Mouse (Mus musculus): ENCODE measurements at regions not wholly inside any gene's neighbourhood (a gene's known extent, or its start where the extent isn't known, plus 50 kb on each side); places are given as distances from the start of the nearest gene placed in this dataset.

DNA sequence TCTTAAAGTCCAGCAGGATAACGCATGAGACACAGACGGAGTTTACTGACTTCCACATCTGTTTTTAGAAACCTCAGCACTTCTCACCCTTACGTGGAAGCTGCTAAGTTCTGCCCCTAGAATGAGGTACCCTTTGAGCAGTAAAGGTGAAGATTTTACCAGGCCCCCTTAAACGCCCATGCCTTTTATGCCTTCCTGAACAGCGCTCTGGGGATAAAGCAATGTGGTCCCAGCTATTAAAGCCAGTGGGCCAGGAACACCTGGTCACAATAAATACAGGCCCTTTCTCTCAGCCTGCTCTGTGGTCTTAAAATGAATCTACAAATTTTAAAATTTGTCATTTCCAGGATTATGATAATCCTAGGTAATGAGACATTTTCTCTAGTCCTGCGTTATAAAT is 57.9 kb downstream of the Llph start:
- in situ Hi-C loops (cut with MboI, MseI): no loop called here

GRCm38 (mm10) chr10:120291912-120292311 is 65.0 kb downstream of the Llph start:
- in situ Hi-C loops (cut with MboI, MseI): loop anchor here (10.0 kb wide), 1 partner anchor 1233 kb away; no protein-coding TSS in a partner anchor

DNA sequence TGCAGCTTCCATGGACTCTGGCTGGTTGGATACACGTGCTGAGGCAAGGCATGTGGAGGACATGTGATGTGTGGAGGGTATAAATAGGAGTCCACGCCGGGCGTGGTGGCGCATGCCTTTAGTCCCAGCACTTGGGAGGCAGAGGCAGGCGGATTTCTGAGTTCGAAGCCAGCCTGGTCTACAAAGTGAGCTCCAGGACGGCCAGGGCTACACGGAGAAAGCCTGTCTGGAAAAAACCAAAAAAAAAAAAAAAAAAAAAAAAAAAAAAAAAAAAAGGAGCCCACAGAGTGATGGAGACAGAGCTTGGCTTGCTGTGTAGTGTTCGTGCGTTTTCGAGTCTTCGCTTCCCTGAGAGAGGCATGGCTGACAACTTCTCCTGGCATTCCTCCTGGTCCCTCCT is 66.5 kb downstream of the Llph start:
- in situ Hi-C loops (cut with MboI, MseI): loop anchor here (10.0 kb wide), 1 partner anchor 1231 kb away; no protein-coding TSS in a partner anchor

GRCm38 (mm10) chr10:120294487-120294886 is 67.6 kb downstream of the Llph start:
- in situ Hi-C loops (cut with MboI, MseI): loop anchor here (10.0 kb wide), 1 partner anchor 1230 kb away; no protein-coding TSS in a partner anchor

DNA sequence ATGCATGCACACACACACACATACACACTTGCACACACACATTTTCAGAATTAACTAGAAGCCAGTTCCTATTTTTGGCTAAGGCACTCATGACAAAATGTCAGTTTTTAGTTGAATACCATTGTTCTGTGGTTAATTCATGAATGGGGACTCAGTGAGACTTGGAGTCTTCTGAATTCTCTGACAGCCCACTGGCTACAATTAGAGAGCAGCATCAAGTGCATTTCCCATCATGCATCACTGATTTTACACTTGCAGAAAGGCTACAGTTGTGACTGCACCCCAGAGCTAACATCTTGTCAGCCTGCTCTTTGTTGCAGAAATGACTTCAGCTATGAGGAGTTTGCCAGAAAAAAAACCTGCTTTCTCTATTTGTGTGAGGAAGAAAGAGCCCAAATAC is 70.4 kb downstream of the Llph start:
- in situ Hi-C loops (cut with MboI, MseI): loop anchor here (10.0 kb wide), 1 partner anchor 1227 kb away; no protein-coding TSS in a partner anchor

- in situ Hi-C loops (cut with MboI, MseI): loop anchor here (10.0 kb wide), 1 partner anchor 1226 kb away; no protein-coding TSS in a partner anchor
Observed at GRCm38 (mm10) chr10:120298293-120298927, 71.5 kb downstream of the Llph start.

GRCm38 (mm10) chr10:120306010-120306409 is 79.1 kb downstream of the Llph start:
- in situ Hi-C loops (cut with MboI, MseI): no loop called here

DNA sequence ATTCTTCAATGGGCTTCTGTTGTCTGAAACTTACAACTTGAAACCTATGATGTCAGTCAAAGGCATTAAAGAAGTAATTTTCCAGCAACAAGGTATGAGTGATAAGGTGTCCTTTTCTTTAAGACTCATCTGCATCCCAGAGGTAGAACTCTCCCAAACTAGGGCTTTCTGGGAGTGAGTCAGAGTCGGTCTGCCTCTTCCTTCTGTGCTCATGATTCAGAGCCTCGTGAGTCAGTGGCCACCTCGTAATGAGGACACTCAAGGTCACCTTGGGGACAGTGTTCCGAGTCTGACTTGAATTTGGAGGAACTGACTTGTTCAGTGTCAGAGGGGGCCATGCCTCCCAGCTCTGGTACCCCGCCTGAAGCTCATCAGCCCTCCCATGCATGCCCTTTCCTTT is 81.8 kb downstream of the Llph start:
- in situ Hi-C loops (cut with MboI, MseI): no loop called here

Measured in T-helper 2 cell (primary cell).